Mouse (Mus musculus) brain, adult 10 weeks (tissue): ENCODE measurements around the gene Tmem200c. TPM values are rescaled to one million over a fixed set of nuclear protein-coding genes. Genes with fewer than 3 reads are reported as not detected.

ENCODE experiments used
- polyA plus RNA-seq: library from polyadenylated mRNA; stranded (reverse); fragments of 350-450 nt; fragmentation: Illumina TruSeq; extraction: RNeasy Lipid Tissue Mini Kit (QIAGEN cat#74804); gene quantifications from one replicate; pipeline ENCODE4 v1.2.3, GENCODE M21; 2015; ENCODE audit warnings: low read depth, low replicate concordance

The Tmem200c gene
- 6.5 TPM for polyA plus RNA-seq

GRCm38 (mm10) chr17:68826323-68826722 is at the start of gene Tmem200c:
Gene Tmem200c, plus strand, starts transcription at chr17:68826623.

Other genes starting within 250 kb of the Tmem200c start
- 175 TPM for gene Epb41l3, start 249.1 kb downstream of the Tmem200c start, polyA plus RNA-seq